Mouse (Mus musculus): ENCODE data around the gene Rab15.

- TF ChIP-seq CTCF (IDR thresholded peaks at IDR 0.05; ENCODE audit: extremely low read depth, insufficient read depth, insufficient read length, insufficient replicate concordance) (no peak), POLR2A (IDR thresholded peaks at IDR 0.05; ENCODE audit: low read depth, low read length) (no peak)
These were observed 8.6 kb downstream of the Rab15 start for GRCm38 (mm10) chr12:76814120-76814519.
